In genomic region chr11:76028072-76028465, GRCm38 (mm10) we compare ENCODE assay signal across 7 mouse cellular contexts. TPM values are rescaled to one million over a fixed set of nuclear protein-coding genes. Genes with fewer than 3 reads are reported as not detected.
DNase-seq lines count a peak whose midpoint lies in the region; ATAC-seq and TF ChIP-seq lines count a peak whose summit lies in the region.

No protein-coding gene starts in this region.

- TF ChIP-seq CTCF in testis, adult 2 months (IDR thresholded peaks at IDR 0.05; ENCODE audit: control insufficient read depth, insufficient read depth, insufficient replicate concordance, low read depth, low read length) = no peak

- H3K4me3 ChIP-seq in lung, embryonic 15.5 days = peak overlapping the region; percentile 80
- H3K4me3 ChIP-seq in hindbrain, embryonic 10.5 days = peak overlapping the region; percentile 76
- H3K4me3 ChIP-seq in liver, embryonic 16.5 days (ENCODE audit: low read depth, low read length) = peak overlapping the region; percentile 69
- H3K4me3 ChIP-seq in testis, adult 2 months (ENCODE audit: control insufficient read depth, low read depth, low read length) = peak overlapping the region; percentile 78; the same call in 1 of the 2 replicates

- no peak for TF ChIP-seq POLR2A in testis, adult 2 months (IDR thresholded peaks at IDR 0.05; ENCODE audit: control insufficient read depth, low read depth, low read length)

- 5% methylated on average over 10 of the region's 14 CpGs for WGBS in lung, embryonic 15.5 days
- 1% methylated on average over 11 of the region's 14 CpGs for whole genome bisulfite sequencing in hindbrain, embryonic 10.5 days
- 11% methylated on average over 11 of the region's 14 CpGs for WGBS in liver, embryonic 16.5 days (ENCODE audit: insufficient replicate concordance)

- peak; percentile 43 for ATAC-seq in lung, embryonic 15.5 days (ENCODE audit: borderline replicate concordance, extremely low read depth, low FRiP score, low TSS enrichment)
- no peak for ATAC-seq in liver, embryonic 16.5 days (ENCODE audit: low read depth)

- H3K27ac ChIP-seq in lung, embryonic 15.5 days = peak overlapping the region; percentile 76
- H3K27ac ChIP-seq in hindbrain, embryonic 10.5 days = peak overlapping the region; percentile 92
- H3K27ac ChIP-seq in liver, embryonic 16.5 days (ENCODE audit: low read length) = no peak overlapping the region
- no peak overlapping the region for H3K27ac ChIP-seq in testis, adult 2 months (ENCODE audit: control insufficient read depth, insufficient read depth, low read depth, low read length)

- peak overlapping the region; percentile 79 for H3K4me2 ChIP-seq in lung, embryonic 15.5 days
- peak overlapping the region; percentile 87 for H3K4me2 ChIP-seq in liver, embryonic 16.5 days (ENCODE audit: low read depth, low read length)

- H3K27me3 ChIP-seq in lung, embryonic 15.5 days = no peaks in the 10 kb centered on the region
- H3K27me3 ChIP-seq in hindbrain, embryonic 10.5 days (ENCODE audit: insufficient read depth, poor library complexity, severe bottlenecking) = peaks cover 44% of the 10 kb centered on the region
- peaks cover 34% of the 10 kb centered on the region for H3K27me3 ChIP-seq in liver, embryonic 16.5 days (ENCODE audit: control insufficient read depth, insufficient read depth, low read depth, low read length)
- no peaks in the 10 kb centered on the region; the same call in 1 of the 2 replicates for H3K27me3 ChIP-seq in testis, adult 2 months (ENCODE audit: control insufficient read depth, insufficient read depth, low read length)

- H3K4me1 ChIP-seq in lung, embryonic 15.5 days = peaks cover 24% of the 10 kb centered on the region
- peaks cover 39% of the 10 kb centered on the region for H3K4me1 ChIP-seq in hindbrain, embryonic 10.5 days (replicated peaks)
- H3K4me1 ChIP-seq in liver, embryonic 16.5 days (ENCODE audit: control insufficient read depth, low read depth, low read length) = peaks cover 10% of the 10 kb centered on the region
- H3K4me1 ChIP-seq in testis, adult 2 months (ENCODE audit: control insufficient read depth, insufficient read depth, low read length) = peaks cover 7% of the 10 kb centered on the region

- no peaks in the 10 kb centered on the region for H3K9me3 ChIP-seq in lung, embryonic 15.5 days
- no peaks in the 10 kb centered on the region for H3K9me3 ChIP-seq in hindbrain, embryonic 10.5 days
- no peaks in the 10 kb centered on the region for H3K9me3 ChIP-seq in liver, embryonic 16.5 days (replicated peaks; ENCODE audit: control insufficient read depth, low read length)

- H3K9ac ChIP-seq in lung, embryonic 15.5 days = peak overlapping the region; percentile 40
- peak overlapping the region; percentile 41; the same call in 1 of the 2 replicates for H3K9ac ChIP-seq in liver, embryonic 16.5 days (ENCODE audit: low read depth, low read length)

- peaks cover 5% of the 10 kb centered on the region; the same call in 1 of the 2 replicates for H3K36me3 ChIP-seq in lung, embryonic 15.5 days
- peaks cover 8% of the 10 kb centered on the region; the same call in 1 of the 2 replicates for H3K36me3 ChIP-seq in hindbrain, embryonic 10.5 days
- no peaks in the 10 kb centered on the region for H3K36me3 ChIP-seq in liver, embryonic 16.5 days (ENCODE audit: control insufficient read depth, insufficient read depth)
- no peaks in the 10 kb centered on the region for H3K36me3 ChIP-seq in testis, adult 2 months (ENCODE audit: control insufficient read depth, insufficient read depth, low read length)

- DNase-seq in lung, postnatal 4 days = no peak
- DNase-seq in embryo, embryonic 10.5 days (ENCODE audit: low spot score) = peak; percentile 43
- DNase-seq in hindbrain, embryonic 10.5 days (ENCODE audit: low spot score) = no peak
- DNase-seq in c-Kit-positive CD71-positive TER-119-positive erythroid progenitor cells, embryonic 14.5 days (ENCODE audit: low spot score) = no peak

RNA-seq across cellular contexts. Expression of gene Rflnb, which starts 0.5 kb away (rescaled TPM):
- polyA plus RNA-seq in lung, embryonic 15.5 days (2015; fragmentation: Nextera tagmentation; extraction: Ambion mirVana) = 49.1 and 49.6 TPM in 2 replicates
- 14.4 and 15.9 TPM in 2 replicates for polyA plus RNA-seq in hindbrain, embryonic 10.5 days (2016; fragmentation: Nextera tagmentation; extraction: Ambion mirVana)
- 5.4 and 5.7 TPM in 2 replicates for polyA plus RNA-seq in liver, embryonic 16.5 days (2015; fragmentation: Nextera tagmentation; extraction: Ambion mirVana)
- polyA plus RNA-seq in testis, adult 2 months (2012; rRNA removed) = 0.64 and 0.77 TPM in 2 replicates

RNA-seq across cellular contexts. Expression of gene 1700016K19Rik, which starts 28.4 kb away (rescaled TPM):
- polyA plus RNA-seq in lung, embryonic 15.5 days (2015; fragmentation: Nextera tagmentation; extraction: Ambion mirVana) = 5.7 and 5.9 TPM in 2 replicates
- 1.4 and 3.8 TPM in 2 replicates for polyA plus RNA-seq in hindbrain, embryonic 10.5 days (2016; fragmentation: Nextera tagmentation; extraction: Ambion mirVana)
- not detected in 2 replicates for polyA plus RNA-seq in liver, embryonic 16.5 days (2015; fragmentation: Nextera tagmentation; extraction: Ambion mirVana)
- polyA plus RNA-seq in testis, adult 2 months (2012; rRNA removed) = 287 and 288 TPM in 2 replicates

Comparison
In these comparisons a context has a peak if more than half of its experiments do, and no peak if none do; other contexts are left out.
1. H3K27ac ChIP-seq: peak in lung, embryonic 15.5 days (single experiment) and hindbrain, embryonic 10.5 days (single experiment); none in liver, embryonic 16.5 days (single experiment) and testis, adult 2 months (single experiment).
2. RNA of gene 1700016K19Rik, which starts 28.4 kb away (polyA plus RNA-seq): 287 to 288 TPM in testis, adult 2 months; 5.7 to 5.9 TPM in lung, embryonic 15.5 days, 1.4 to 3.8 TPM in hindbrain, embryonic 10.5 days and not detected in liver, embryonic 16.5 days; every median in the first group is over 10 times any median in the second.
3. Peak in every context shown above with its lines, with median percentiles within 50 percentile points of each other: H3K4me3 ChIP-seq.